Mouse (Mus musculus): ENCODE measurements around the gene Ndufb5. TPM values are rescaled to one million over a fixed set of nuclear protein-coding genes. Genes with fewer than 3 reads are reported as not detected.
"Not testable (repeated sequence)": the region's sequence is repeated elsewhere in the genome, so short reads cannot be mapped to it uniquely, and the experiment has no call there.

Gene Ndufb5
- polyA plus RNA-seq (2016; fragmentation: Nextera tagmentation; extraction: Ambion mirVana), result 256 and 258 TPM in 2 replicates

DNA sequence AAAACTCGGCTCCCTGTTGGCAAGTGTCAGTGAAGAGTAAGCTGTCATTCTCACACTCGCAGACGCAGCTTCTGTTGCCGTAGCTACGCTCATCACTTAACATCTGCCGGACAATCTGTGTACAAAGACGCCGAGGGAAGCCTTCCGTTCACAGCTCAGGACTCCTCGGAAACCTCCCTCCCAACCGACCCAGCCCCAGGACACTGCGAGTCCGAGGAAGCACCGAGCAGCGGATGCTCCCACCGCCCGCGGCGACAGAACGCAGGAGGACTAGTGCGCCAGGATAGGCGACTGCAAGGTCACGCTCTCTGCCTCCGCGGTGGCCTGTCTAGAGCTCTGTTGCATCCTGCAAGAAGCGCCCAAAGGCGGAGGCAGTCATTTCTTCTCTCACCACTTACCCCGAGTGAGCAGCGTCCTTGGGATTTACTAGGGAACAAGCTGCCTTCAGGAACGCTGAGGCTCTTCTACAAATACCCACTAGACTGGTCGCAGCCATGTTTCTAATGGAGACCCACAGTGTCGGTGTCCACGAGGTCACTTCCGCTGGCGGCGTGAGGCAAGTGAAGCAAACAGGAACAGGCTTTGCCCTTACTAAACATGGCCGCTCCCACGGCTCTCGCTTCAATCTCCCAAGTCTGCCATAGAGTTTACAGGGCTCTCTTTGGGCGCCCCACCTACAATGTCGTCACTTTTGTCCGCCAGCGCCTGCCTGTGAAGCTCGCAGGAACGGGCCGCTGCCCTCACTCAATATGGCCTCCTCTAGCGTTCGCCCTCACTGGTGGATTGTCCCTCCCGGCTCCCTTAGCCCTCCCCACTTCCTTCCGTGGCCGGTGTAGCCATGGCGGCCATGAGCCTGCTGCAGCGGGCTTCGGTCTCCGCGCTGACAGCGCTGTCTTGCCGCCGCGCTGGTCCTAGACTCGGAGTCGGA is at the start of gene Ndufb5:
TSS of gene Ndufb5 (plus strand) at position 747 of the 928 bp plus-strand sequence.
- peak; percentile 98 for DNase-seq (ENCODE audit: extremely low spot score, low spot score)
- peaks cover 24% of the 10 kb centered on the region for H3K4me1 ChIP-seq
- H3K9me3 ChIP-seq, result no peaks in the 10 kb centered on the region
- peaks cover 52% of the 10 kb centered on the region for H3K36me3 ChIP-seq (replicated peaks)
- peak within 1 kb of the TSS; percentile 91 for H3K27ac ChIP-seq
- WGBS, result under 1% methylated on average over 62 of the region's 62 CpGs
- peak within 1 kb of the TSS; percentile 88 for H3K4me3 ChIP-seq
- no peaks in the 10 kb centered on the region for H3K27me3 ChIP-seq (ENCODE audit: poor library complexity, severe bottlenecking)

DNA sequence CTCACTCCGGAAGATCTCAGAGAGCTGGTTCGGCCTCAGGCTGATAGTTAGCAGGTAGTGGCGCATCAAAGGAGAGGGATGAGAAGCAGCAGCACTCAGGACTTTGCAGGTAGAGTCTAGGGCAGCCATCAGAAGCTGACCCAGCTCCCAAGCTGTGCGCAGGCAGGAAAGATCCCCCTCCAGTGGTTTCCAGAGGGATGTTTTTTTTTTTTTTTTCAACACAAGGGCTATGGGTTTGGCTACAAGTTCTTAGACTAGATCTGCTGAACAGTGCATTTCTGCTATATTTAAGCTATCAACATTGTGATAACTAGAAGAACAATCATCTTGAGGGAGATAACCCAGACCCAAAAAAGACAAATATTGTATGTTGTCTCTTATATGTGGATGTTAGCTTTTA is 49.6 kb upstream of the Ndufb5 start:
- Histone ChIP-seq H3K36me3 (replicated peaks) (no peaks in the 10 kb centered on the region), H3K4me3 (no peak overlapping the region), H3K4me1 (no peaks in the 10 kb centered on the region), H3K27ac (no peak overlapping the region), H3K27me3 (ENCODE audit: poor library complexity, severe bottlenecking) (no peaks in the 10 kb centered on the region), H3K9me3 (no peaks in the 10 kb centered on the region)
- WGBS, result 75% methylated on average over 4 of the region's 4 CpGs
- DNase-seq (ENCODE audit: extremely low spot score, low spot score), result no peak

DNA sequence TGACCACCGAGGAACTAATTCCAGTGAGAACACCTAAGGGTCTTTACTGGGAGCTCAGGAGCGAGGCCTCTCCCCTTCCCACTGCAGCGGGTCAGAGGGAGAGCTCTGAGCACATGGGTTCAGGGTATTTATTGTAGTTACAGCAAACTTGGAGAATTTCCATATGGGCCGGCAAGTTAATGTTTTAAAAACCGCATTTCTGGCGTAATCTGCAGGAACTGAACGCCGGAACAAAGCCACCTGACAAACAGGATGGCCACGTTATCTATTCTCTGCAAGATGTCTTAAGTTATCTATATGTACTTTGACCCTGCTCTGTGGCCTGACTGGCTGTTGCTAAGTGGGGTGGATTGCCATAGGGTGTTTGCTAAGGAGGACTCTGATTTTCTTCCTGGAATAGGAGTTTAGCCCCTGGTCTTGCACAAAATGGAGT is 47.2 kb upstream of the Ndufb5 start:
- 91% methylated on average over 9 of the region's 9 CpGs for WGBS
- no peak overlapping the region for H3K27ac ChIP-seq
- H3K4me3 ChIP-seq, result no peak overlapping the region
- no peaks in the 10 kb centered on the region for H3K27me3 ChIP-seq (ENCODE audit: poor library complexity, severe bottlenecking)
- peaks cover 7% of the 10 kb centered on the region; the same call in 1 of the 2 replicates for H3K4me1 ChIP-seq
- DNase-seq (ENCODE audit: extremely low spot score, low spot score), result no peak
- no peaks in the 10 kb centered on the region for H3K9me3 ChIP-seq
- H3K36me3 ChIP-seq (replicated peaks), result no peaks in the 10 kb centered on the region

DNA sequence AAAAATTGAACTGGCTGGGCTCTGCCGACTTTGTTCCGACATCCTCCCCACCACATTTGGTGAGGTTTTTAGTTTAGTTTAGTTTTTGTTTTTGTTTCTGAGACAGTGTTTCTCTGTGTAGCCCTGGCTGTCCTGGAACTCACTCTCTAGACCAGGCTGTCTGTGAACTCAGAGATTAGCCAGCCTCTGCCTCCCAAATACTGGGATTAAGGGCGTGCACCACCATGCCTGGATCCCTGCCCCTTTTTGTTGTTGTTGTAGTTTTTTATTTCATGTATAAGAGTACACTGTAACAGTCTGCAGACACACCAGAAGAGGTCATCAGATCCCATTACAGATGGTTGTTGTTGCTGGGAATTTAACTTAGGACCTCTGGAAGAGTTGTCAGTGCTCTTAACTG is 46.8 kb upstream of the Ndufb5 start:
- Histone ChIP-seq H3K4me3 (no peak overlapping the region), H3K27ac (no peak overlapping the region), H3K36me3 (replicated peaks) (no peaks in the 10 kb centered on the region), H3K9me3 (no peaks in the 10 kb centered on the region), H3K4me1 (peaks cover 7% of the 10 kb centered on the region; the same call in 1 of the 2 replicates), H3K27me3 (ENCODE audit: poor library complexity, severe bottlenecking) (no peaks in the 10 kb centered on the region)
- DNase-seq (ENCODE audit: extremely low spot score, low spot score), result no peak
- WGBS, result 87% methylated on average over 3 of the region's 3 CpGs

DNA sequence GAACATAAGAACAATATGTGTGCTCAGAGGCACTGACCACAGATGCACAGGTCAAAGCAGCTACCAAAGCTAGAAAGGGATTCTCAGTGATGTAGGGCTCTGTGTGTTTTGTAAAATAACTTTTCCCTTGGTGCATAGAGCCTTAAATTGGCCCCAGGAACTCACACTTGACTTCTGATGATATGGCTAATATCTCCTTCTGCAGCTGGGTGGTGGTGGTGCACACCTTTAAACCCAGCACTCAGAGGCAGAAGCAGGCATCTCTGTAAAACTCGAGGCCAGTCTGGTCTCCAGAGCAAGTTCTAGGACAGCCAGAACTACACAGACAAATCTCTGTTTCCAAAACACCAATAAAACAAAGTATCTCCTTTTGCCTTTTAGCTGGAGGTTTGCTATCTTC is 45.9 kb upstream of the Ndufb5 start:
- no peaks in the 10 kb centered on the region for H3K27me3 ChIP-seq (ENCODE audit: poor library complexity, severe bottlenecking)
- DNase-seq (ENCODE audit: extremely low spot score, low spot score), result no peak
- H3K36me3 ChIP-seq (replicated peaks), result no peaks in the 10 kb centered on the region
- no peak overlapping the region for H3K4me3 ChIP-seq
- peaks cover 7% of the 10 kb centered on the region; the same call in 1 of the 2 replicates for H3K4me1 ChIP-seq
- WGBS, result 67% methylated on average over 1 of the region's 1 CpGs
- H3K27ac ChIP-seq, result no peak overlapping the region
- H3K9me3 ChIP-seq, result no peaks in the 10 kb centered on the region

DNA sequence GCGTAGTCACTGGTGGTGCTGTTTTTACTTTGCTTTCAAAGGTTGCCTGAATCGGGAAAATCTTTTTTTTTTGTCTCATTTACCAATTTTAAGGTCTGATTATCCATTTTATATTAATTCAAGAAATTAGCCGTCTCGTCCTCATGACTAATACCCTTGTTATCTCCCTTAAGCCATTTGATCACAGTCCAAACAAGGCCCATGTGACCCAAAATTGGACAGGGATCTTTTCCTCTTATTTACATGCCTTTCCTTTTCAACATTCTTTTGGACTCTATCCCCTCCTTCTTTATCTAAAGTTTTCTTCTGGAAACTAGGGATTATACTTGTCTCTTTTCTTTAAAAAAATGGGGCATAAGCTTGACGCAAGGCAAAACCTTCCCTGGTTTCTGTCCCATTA is 44.9 kb upstream of the Ndufb5 start:
- Histone ChIP-seq H3K27ac (no peak overlapping the region), H3K36me3 (replicated peaks) (no peaks in the 10 kb centered on the region), H3K9me3 (no peaks in the 10 kb centered on the region), H3K27me3 (ENCODE audit: poor library complexity, severe bottlenecking) (no peaks in the 10 kb centered on the region), H3K4me1 (peaks cover 7% of the 10 kb centered on the region; the same call in 1 of the 2 replicates), H3K4me3 (no peak overlapping the region)
- 82% methylated on average over 5 of the region's 5 CpGs for WGBS
- DNase-seq (ENCODE audit: extremely low spot score, low spot score), result no peak

DNA sequence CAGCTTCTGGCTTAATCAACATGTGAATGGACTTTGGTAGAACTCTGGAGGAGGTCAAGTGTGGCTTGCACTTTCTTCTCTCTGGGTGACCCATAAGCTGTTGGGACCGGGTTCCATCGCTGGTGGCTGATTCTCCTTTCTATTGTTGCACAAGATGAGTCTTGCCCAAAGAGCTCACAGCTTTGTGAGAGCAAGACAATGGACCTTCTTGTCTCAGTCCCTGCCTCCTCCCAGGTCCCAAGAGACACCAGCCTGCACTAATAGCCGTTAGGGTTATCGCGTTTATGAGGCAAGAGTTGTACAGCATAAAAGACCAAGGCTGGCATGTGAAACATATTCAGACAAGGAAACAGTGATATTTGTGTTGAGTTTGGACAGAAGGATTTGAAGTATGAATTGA is 42.6 kb upstream of the Ndufb5 start:
- no peak for DNase-seq (ENCODE audit: extremely low spot score, low spot score)
- Histone ChIP-seq H3K4me1 (peaks cover 7% of the 10 kb centered on the region; the same call in 1 of the 2 replicates), H3K36me3 (replicated peaks) (no peaks in the 10 kb centered on the region), H3K4me3 (no peak overlapping the region), H3K9me3 (no peaks in the 10 kb centered on the region), H3K27me3 (ENCODE audit: poor library complexity, severe bottlenecking) (no peaks in the 10 kb centered on the region), H3K27ac (no peak overlapping the region)
- WGBS, result 53% methylated on average over 5 of the region's 5 CpGs

DNA sequence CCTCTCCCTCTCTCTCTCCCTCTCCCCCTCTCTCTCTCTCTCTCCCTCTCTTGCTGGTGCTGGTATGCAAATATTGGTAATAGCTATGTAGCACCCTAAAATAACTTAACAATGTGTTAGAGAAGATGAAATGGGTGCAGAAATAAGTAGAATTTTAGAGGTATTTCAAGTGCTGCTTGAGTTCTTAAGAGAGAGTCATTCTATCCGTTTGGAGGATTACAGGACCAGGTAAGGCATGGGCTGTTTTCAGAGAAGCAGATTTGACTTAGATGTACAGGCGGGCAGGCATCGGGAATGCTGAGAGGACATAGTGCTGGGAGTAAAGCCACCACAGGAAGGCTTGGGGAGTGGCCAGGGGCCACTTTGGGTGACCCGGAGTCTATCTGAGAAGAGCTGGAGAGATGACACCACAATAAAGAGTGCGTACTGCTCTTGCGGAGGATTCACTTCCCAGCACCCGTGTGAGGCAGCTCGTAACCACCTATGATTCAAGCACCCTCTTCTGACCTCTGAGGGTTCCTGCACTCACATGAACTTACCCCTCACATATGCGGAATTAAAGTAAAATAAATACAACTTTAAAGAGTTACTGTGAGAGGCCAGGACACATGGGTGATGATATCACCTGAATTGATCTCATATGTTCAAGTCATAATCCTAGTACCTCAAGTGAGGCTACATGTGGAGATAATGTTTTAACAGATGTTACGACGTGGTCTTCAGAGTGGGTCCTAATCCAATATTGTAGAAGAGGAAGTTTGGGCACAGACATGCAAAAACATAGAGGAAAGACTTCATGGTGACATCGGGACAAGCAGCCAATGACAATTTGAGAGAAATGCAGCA is 41.8 kb upstream of the Ndufb5 start:
- H3K4me1 ChIP-seq, result peaks cover 7% of the 10 kb centered on the region; the same call in 1 of the 2 replicates
- no peak overlapping the region for H3K4me3 ChIP-seq
- H3K9me3 ChIP-seq, result no peaks in the 10 kb centered on the region
- DNase-seq (ENCODE audit: extremely low spot score, low spot score), result no peak
- no peaks in the 10 kb centered on the region for H3K27me3 ChIP-seq (ENCODE audit: poor library complexity, severe bottlenecking)
- H3K27ac ChIP-seq, result no peak overlapping the region
- no peaks in the 10 kb centered on the region for H3K36me3 ChIP-seq (replicated peaks)
- 81% methylated on average over 12 of the region's 12 CpGs for WGBS

DNA sequence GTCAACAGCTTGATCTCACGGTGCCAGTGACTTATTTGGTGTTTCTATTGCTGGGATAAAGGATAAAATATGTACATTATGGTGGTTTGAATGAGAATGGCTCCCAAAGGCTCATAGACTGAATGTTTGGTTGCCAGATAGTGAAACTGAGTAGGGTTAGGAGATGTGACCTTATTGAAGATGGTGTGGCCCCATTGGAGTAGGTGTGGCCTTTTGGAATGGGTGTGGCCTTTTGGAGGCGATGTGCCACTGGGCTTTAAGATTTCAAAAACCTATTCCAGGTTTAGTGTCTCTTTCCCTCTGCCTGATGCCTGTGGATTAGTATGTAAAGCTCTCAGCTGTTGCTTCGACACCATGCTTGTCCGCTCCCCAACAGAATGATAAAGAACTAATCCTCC is 41.2 kb upstream of the Ndufb5 start:
- 88% methylated on average over 4 of the region's 4 CpGs for WGBS
- H3K4me1 ChIP-seq, result peaks cover 7% of the 10 kb centered on the region; the same call in 1 of the 2 replicates
- no peaks in the 10 kb centered on the region for H3K9me3 ChIP-seq
- DNase-seq (ENCODE audit: extremely low spot score, low spot score), result no peak
- H3K4me3 ChIP-seq, result no peak overlapping the region
- H3K36me3 ChIP-seq (replicated peaks), result no peaks in the 10 kb centered on the region
- no peak overlapping the region for H3K27ac ChIP-seq
- H3K27me3 ChIP-seq (ENCODE audit: poor library complexity, severe bottlenecking), result no peaks in the 10 kb centered on the region

DNA sequence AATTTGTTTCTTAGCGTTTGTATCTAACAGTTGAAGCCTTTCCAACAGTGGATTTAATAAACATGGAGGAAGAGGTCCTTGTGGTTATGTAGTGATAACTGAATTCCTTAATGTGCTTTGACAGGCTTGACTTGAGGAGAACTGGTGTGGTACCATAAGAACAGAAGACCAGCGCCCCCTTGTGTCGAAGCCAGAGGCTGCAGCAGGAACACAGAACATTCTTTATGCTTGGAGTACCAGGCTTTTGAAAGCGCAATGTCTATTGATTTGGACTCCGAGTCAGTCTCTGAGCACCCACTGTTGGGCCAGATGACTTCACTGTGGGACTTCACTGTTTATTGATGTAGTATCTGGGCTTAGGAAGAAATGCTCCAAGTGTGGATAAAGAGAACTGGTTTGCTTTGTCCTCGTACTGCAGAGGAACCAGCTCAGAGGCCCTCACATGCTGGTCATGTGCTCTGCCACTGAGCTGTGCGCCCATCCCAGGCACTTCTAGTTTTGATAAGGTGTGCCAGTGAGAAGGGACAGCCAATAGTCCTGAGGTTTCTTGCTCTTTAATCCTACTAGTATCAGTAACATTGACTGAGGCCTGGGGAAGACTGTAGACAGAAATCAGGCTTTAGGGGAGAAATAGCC is 38.4 kb upstream of the Ndufb5 start:
- peak; percentile 84 for DNase-seq (ENCODE audit: extremely low spot score, low spot score)
- Histone ChIP-seq H3K4me1 (peaks cover 7% of the 10 kb centered on the region; the same call in 1 of the 2 replicates), H3K27me3 (ENCODE audit: poor library complexity, severe bottlenecking) (no peaks in the 10 kb centered on the region), H3K36me3 (replicated peaks) (no peaks in the 10 kb centered on the region), H3K4me3 (no peak overlapping the region), H3K27ac (no peak overlapping the region), H3K9me3 (no peaks in the 10 kb centered on the region)
- 41% methylated on average over 7 of the region's 7 CpGs for WGBS

DNA sequence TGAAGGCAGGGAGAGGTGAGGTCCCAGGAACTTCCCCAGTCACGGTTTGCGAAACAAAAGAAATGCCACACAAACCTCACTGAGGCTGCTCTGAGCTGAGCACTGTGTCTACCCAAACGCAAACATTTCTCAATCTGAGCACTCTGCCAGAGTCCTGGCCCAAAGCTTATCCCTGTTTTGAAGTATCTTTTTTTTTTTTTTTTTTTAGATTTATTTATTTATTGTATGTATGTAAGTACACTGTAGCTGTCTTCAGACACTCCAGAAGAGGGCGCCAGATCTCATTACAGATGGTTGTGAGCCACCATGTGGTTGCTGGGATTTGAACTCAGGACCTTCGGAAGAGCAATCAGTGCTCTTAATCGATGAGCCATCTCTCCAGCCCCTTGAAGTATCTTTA is 32.8 kb upstream of the Ndufb5 start:
- 91% methylated on average over 6 of the region's 6 CpGs for WGBS
- not testable (repeated sequence) for H3K27ac ChIP-seq; DNase-seq (ENCODE audit: extremely low spot score, low spot score); H3K36me3 ChIP-seq (replicated peaks); H3K9me3 ChIP-seq; H3K27me3 ChIP-seq (ENCODE audit: poor library complexity, severe bottlenecking); H3K4me3 ChIP-seq; H3K4me1 ChIP-seq

DNA sequence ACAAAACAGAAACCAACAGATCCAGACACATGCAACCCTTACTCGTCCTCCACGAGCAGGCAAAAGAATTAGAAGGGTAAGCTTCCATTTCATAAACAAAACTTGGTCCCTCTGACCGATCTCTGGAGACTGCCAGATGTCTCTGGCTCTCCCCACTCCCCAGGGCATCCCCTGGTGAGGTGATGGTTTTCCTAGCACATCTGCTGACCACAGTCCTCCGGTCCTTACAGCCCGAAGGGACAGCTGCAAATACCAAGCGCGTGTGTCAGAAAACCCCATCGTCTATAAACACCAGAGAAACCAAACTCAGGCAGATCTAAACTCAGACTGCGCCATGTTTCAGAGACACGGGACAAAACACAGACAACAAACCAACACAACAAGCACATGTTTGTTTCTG is 32.2 kb upstream of the Ndufb5 start:
- 94% methylated on average over 10 of the region's 10 CpGs for WGBS
- H3K27ac ChIP-seq; H3K9me3 ChIP-seq; DNase-seq (ENCODE audit: extremely low spot score, low spot score); H3K4me3 ChIP-seq; H3K36me3 ChIP-seq (replicated peaks); H3K4me1 ChIP-seq; H3K27me3 ChIP-seq (ENCODE audit: poor library complexity, severe bottlenecking): not testable (repeated sequence)
